Mouse (Mus musculus) stomach, postnatal 0 days (tissue): ENCODE results near the gene Mettl14.

Source experiments
- CTCF ChIP-seq: IDR thresholded peaks from 2 replicates; pipeline ENCODE4 v1.5.1; 2016; ENCODE audit warnings: antibody characterized with exemption, low read depth, mild to moderate bottlenecking, moderate library complexity
- EP300 ChIP-seq: optimal IDR thresholded peaks from 2 replicates; pipeline ENCODE3; 2016; ENCODE audit warnings: antibody characterized with exemption

DNA sequence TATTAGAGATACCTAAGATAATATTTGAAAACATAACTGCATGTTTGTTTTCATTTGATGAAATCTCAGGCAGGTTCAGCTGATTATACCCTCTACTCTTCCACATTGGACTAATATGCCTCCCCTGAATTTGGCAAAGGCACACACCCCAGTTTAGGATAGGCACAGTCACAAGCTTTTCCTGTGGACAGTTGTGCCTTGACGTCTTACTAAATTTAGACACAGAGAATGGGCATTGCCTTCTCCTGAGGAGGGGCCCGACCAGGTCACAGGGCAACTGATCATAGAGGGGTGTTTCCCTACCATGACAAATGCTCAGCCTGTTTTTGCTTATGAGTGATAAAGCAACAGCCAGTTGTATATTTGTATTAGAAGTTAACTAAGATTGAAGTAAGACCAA, 34.4 kb downstream of the Mettl14 start:
- TF ChIP-seq CTCF (no peak), EP300 (no peak)
